Mouse (Mus musculus): ENCODE measurements around the gene March9.

DNA sequence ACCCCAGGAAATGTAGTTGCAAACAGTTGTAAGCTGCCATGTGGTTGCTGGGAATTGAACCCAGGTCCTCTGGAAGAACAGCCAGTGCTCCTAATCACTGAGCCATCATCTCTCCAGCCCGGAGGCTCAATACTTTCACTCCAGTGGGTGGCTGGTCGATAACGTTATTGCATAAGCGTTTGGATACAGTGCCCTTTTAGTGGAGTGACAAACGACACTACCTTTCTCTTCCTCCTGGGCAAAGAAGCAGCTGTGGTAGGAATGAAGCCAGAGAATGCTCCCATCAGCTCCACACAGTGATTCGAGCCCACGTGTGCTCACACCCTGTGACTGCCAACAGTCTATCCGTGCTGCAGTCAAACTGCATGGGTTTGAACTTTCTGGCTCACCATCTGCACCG lies 11.2 kb upstream of the March9 start:
- TF ChIP-seq EP300 (IDR thresholded peaks at IDR 0.05; ENCODE audit: low read depth) (no peak), CTCF (IDR thresholded peaks at IDR 0.05; ENCODE audit: low read depth) (no peak)
